Mouse (Mus musculus): ENCODE measurements around the gene Pcdh15. TPM values are rescaled to one million over a fixed set of nuclear protein-coding genes. Genes with fewer than 3 reads are reported as not detected.

Gene Pcdh15
- polyA plus RNA-seq, 1 experiment from 2014 or later: 1.9 TPM

- Histone ChIP-seq H3K36me3 (ENCODE audit: control insufficient read depth, insufficient read depth, low read length) (no peaks in the 10 kb centered on the region), H3K27me3 (replicated peaks; ENCODE audit: control insufficient read depth, insufficient read depth, low read length) (no peaks in the 10 kb centered on the region), H3K4me2 (ENCODE audit: low read length) (no peak overlapping the region), H3K9ac (ENCODE audit: low read length) (no peak overlapping the region), H3K4me3 (ENCODE audit: low read depth, low read length) (no peak overlapping the region), H3K27ac (ENCODE audit: low read depth, low read length) (no peak overlapping the region), H3K9me3 (replicated peaks; ENCODE audit: control insufficient read depth, low read length) (no peaks in the 10 kb centered on the region), H3K4me1 (ENCODE audit: control insufficient read depth, insufficient read depth, low read length) (no peaks in the 10 kb centered on the region)
- no peak for ATAC-seq
- no peak for DNase-seq (ENCODE audit: low spot score)
- 86% methylated on average over 3 of the region's 3 CpGs for WGBS
Measured at GRCm38 (mm10) chr10:74130805-74131204, 1031.7 kb downstream of the Pcdh15 start.

DNA sequence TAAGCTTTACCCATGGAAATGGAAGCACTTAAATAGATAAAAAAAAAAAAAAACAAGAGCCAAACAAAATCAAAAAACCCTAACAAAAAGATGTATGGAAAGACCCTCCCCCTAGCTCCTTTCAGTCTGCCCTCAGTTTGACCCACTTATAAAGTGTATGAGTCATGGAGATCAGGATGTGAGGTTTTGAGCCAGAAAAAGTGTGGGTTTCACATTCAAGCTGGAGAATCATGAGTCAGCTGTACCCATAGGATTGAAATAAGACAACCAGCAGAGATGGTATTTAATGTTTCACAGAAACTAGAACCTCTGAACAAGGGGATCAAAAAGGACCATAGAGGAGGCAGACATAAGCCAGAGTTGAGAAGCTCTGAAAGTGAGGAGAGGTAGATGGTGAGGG, 1048.8 kb downstream of the Pcdh15 start:
- Histone ChIP-seq H3K4me3 (ENCODE audit: low read depth, low read length) (no peak overlapping the region), H3K27me3 (replicated peaks; ENCODE audit: control insufficient read depth, insufficient read depth, low read length) (no peaks in the 10 kb centered on the region), H3K9ac (ENCODE audit: low read length) (no peak overlapping the region), H3K36me3 (ENCODE audit: control insufficient read depth, insufficient read depth, low read length) (no peaks in the 10 kb centered on the region), H3K4me2 (ENCODE audit: low read length) (no peak overlapping the region), H3K9me3 (replicated peaks; ENCODE audit: control insufficient read depth, low read length) (no peaks in the 10 kb centered on the region), H3K27ac (ENCODE audit: low read depth, low read length) (no peak overlapping the region), H3K4me1 (ENCODE audit: control insufficient read depth, insufficient read depth, low read length) (no peaks in the 10 kb centered on the region)
- ATAC-seq (no peak), DNase-seq (ENCODE audit: low spot score) (no peak)

DNA sequence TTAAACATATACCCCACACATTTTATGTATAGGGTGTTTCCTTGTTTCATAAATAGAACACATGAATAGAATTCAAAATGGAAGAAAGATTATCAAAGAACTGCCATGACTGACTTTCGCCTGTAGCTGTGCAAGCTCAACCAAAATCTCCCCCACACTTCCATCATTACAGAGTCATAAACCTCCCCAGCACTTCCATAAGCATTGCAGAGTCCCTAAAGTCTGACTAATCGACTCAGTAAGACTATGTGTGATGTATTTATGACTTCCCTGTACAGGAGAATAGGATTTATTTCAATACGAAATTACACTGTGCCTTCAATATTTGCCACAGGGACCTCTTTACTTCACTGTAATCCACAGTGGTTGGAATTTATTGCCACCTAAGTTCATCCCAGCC, 1082.8 kb downstream of the Pcdh15 start:
- Histone ChIP-seq H3K27me3 (replicated peaks; ENCODE audit: control insufficient read depth, insufficient read depth, low read length) (no peaks in the 10 kb centered on the region), H3K9ac (ENCODE audit: low read length) (no peak overlapping the region), H3K9me3 (replicated peaks; ENCODE audit: control insufficient read depth, low read length) (no peaks in the 10 kb centered on the region), H3K36me3 (ENCODE audit: control insufficient read depth, insufficient read depth, low read length) (no peaks in the 10 kb centered on the region), H3K4me2 (ENCODE audit: low read length) (no peak overlapping the region), H3K27ac (ENCODE audit: low read depth, low read length) (no peak overlapping the region), H3K4me3 (ENCODE audit: low read depth, low read length) (no peak overlapping the region), H3K4me1 (ENCODE audit: control insufficient read depth, insufficient read depth, low read length) (no peaks in the 10 kb centered on the region)
- DNase-seq (ENCODE audit: low spot score) (no peak), ATAC-seq (no peak)
- 75% methylated on average over 3 of the region's 3 CpGs for WGBS

- DNase-seq (ENCODE audit: low spot score) (peak; percentile 76), ATAC-seq (peak; percentile 73)
- Histone ChIP-seq H3K9me3 (replicated peaks; ENCODE audit: control insufficient read depth, low read length) (no peaks in the 10 kb centered on the region), H3K27ac (ENCODE audit: low read depth, low read length) (no peak overlapping the region), H3K4me2 (ENCODE audit: low read length) (no peak overlapping the region), H3K36me3 (ENCODE audit: control insufficient read depth, insufficient read depth, low read length) (no peaks in the 10 kb centered on the region), H3K4me3 (ENCODE audit: low read depth, low read length) (no peak overlapping the region), H3K4me1 (ENCODE audit: control insufficient read depth, insufficient read depth, low read length) (no peaks in the 10 kb centered on the region), H3K27me3 (replicated peaks; ENCODE audit: control insufficient read depth, insufficient read depth, low read length) (no peaks in the 10 kb centered on the region), H3K9ac (ENCODE audit: low read length) (no peak overlapping the region)
Measured at GRCm38 (mm10) chr10:74203650-74204049, 1104.5 kb downstream of the Pcdh15 start.

- Histone ChIP-seq H3K27ac (ENCODE audit: low read depth, low read length) (no peak overlapping the region), H3K4me2 (ENCODE audit: low read length) (no peak overlapping the region), H3K27me3 (replicated peaks; ENCODE audit: control insufficient read depth, insufficient read depth, low read length) (no peaks in the 10 kb centered on the region), H3K36me3 (ENCODE audit: control insufficient read depth, insufficient read depth, low read length) (no peaks in the 10 kb centered on the region), H3K4me3 (ENCODE audit: low read depth, low read length) (no peak overlapping the region), H3K4me1 (ENCODE audit: control insufficient read depth, insufficient read depth, low read length) (no peaks in the 10 kb centered on the region), H3K9ac (ENCODE audit: low read length) (no peak overlapping the region), H3K9me3 (replicated peaks; ENCODE audit: control insufficient read depth, low read length) (no peaks in the 10 kb centered on the region)
- WGBS: 58% methylated on average over 1 of the region's 1 CpGs
- ATAC-seq (no peak), DNase-seq (ENCODE audit: low spot score) (no peak)
Measured at GRCm38 (mm10) chr10:74217268-74217667, 1118.1 kb downstream of the Pcdh15 start.

DNA sequence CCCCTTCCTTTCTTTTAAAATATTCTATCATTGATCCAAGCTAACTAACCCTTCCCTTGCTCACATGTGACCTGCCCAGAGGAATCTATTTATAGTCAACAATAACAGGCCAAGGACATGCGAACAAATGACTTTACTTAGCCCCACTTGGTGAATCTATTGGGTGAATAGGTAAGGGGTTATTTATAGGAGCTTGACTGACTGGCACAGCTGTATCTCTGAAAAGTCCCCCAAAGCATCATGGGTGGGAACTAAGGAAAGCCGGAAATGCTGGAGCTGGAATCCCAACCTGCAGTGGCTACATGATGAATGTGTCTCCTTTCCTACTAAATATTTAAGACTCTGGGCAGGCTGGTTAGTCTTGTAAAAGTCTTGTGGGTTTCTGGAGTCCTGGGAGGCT, 1121.3 kb downstream of the Pcdh15 start:
- no peak overlapping the region for H3K9ac ChIP-seq (ENCODE audit: low read length)
- ATAC-seq (no peak), DNase-seq (ENCODE audit: low spot score) (no peak)
- no peak overlapping the region for H3K4me3 ChIP-seq (ENCODE audit: low read depth, low read length)
- no peaks in the 10 kb centered on the region for H3K4me1 ChIP-seq (ENCODE audit: control insufficient read depth, insufficient read depth, low read length)
- H3K4me2 ChIP-seq (ENCODE audit: low read length): no peak overlapping the region
- H3K36me3 ChIP-seq (ENCODE audit: control insufficient read depth, insufficient read depth, low read length): no peaks in the 10 kb centered on the region
- H3K27me3 ChIP-seq (replicated peaks; ENCODE audit: control insufficient read depth, insufficient read depth, low read length): no peaks in the 10 kb centered on the region
- H3K9me3 ChIP-seq (replicated peaks; ENCODE audit: control insufficient read depth, low read length): no peaks in the 10 kb centered on the region
- H3K27ac ChIP-seq (ENCODE audit: low read depth, low read length): no peak overlapping the region
- WGBS: 90% methylated on average over 2 of the region's 2 CpGs

DNA sequence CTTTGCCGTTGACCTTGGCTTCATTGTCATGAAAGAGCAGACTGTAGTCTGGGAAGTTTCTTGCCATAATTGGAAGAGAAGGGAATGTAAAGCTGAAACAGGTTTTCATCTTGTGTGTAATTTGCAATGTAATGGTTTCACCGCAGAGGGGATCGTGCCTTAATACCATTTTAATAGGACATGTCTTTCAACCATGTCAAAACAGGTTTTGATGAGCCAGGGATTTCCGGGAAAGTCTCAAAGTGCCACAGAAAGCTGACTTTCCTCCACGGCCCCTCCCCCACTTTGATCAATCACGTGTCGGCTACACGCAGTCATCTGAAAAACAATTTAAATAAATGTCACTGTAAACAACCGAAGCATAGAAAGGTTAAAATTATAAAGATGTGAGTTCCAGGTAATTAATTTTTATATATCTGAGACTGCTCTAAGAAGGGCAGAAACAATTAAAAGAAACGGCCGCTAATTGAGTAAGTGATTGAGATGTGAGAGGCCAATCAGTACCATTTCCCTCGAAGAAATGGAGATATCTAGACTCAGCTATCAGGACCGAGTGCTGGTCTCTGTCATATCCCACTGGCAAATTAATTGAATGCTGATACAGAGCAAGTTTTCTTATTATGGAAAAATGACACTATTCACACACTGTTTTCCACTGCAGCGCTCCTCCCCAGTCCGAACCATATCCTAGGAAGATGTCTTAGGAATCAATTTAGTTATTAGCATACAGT, 1158.7 kb downstream of the Pcdh15 start:
- ATAC-seq (peak; percentile 61; the same call in 1 of the 2 replicates), DNase-seq (ENCODE audit: low spot score) (peak; percentile 44)
- WGBS: 69% methylated on average over 15 of the region's 15 CpGs

DNA sequence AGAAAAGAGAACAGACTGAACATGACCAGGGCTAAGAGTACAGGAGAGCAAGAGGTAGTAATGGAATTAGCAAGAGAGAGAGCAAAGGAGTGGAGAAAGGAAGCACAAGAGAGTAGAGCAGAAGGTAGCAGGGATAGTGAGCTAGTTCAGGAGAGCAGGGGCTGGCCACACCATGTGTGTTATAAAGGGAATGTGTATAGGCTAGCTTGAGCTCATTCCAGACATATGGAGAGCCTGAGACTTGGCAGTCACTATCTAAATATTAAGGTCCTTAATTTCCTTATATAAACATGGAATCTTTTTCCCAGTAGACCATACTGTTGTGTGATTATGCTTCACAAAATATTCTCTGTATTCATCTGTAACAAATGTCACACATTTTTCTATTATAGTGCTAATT, 1159.5 kb downstream of the Pcdh15 start:
- Histone ChIP-seq H3K9ac (ENCODE audit: low read length) (no peak overlapping the region), H3K27me3 (replicated peaks; ENCODE audit: control insufficient read depth, insufficient read depth, low read length) (no peaks in the 10 kb centered on the region), H3K27ac (ENCODE audit: low read depth, low read length) (no peak overlapping the region), H3K36me3 (ENCODE audit: control insufficient read depth, insufficient read depth, low read length) (no peaks in the 10 kb centered on the region), H3K4me2 (ENCODE audit: low read length) (no peak overlapping the region), H3K4me1 (ENCODE audit: control insufficient read depth, insufficient read depth, low read length) (no peaks in the 10 kb centered on the region), H3K4me3 (ENCODE audit: low read depth, low read length) (no peak overlapping the region), H3K9me3 (replicated peaks; ENCODE audit: control insufficient read depth, low read length) (no peaks in the 10 kb centered on the region)
- DNase-seq (ENCODE audit: low spot score): no peak
- no peak for ATAC-seq

More for the DNA sequence above, 1158.7 kb downstream of the Pcdh15 start:
- no peaks in the 10 kb centered on the region for H3K36me3 ChIP-seq (ENCODE audit: control insufficient read depth, insufficient read depth, low read length)
- H3K9ac ChIP-seq (ENCODE audit: low read length): no peak overlapping the region
- no peaks in the 10 kb centered on the region for H3K4me1 ChIP-seq (ENCODE audit: control insufficient read depth, insufficient read depth, low read length)
- H3K4me2 ChIP-seq (ENCODE audit: low read length): no peak overlapping the region
- no peaks in the 10 kb centered on the region for H3K9me3 ChIP-seq (replicated peaks; ENCODE audit: control insufficient read depth, low read length)
- no peak overlapping the region for H3K4me3 ChIP-seq (ENCODE audit: low read depth, low read length)
- H3K27me3 ChIP-seq (replicated peaks; ENCODE audit: control insufficient read depth, insufficient read depth, low read length): no peaks in the 10 kb centered on the region
- no peak overlapping the region for H3K27ac ChIP-seq (ENCODE audit: low read depth, low read length)

GRCm38 (mm10) chr10:74269637-74270269, 1170.6 kb downstream of the Pcdh15 start:
- WGBS: 69% methylated on average over 6 of the region's 6 CpGs
- ATAC-seq: no peak

More at GRCm38 (mm10) chr10:74269637-74270269, 1170.6 kb downstream of the Pcdh15 start:
- Histone ChIP-seq H3K4me1 (ENCODE audit: control insufficient read depth, insufficient read depth, low read length) (no peaks in the 10 kb centered on the region), H3K27me3 (replicated peaks; ENCODE audit: control insufficient read depth, insufficient read depth, low read length) (no peaks in the 10 kb centered on the region), H3K4me2 (ENCODE audit: low read length) (no peak overlapping the region), H3K9ac (ENCODE audit: low read length) (no peak overlapping the region), H3K9me3 (replicated peaks; ENCODE audit: control insufficient read depth, low read length) (no peaks in the 10 kb centered on the region), H3K4me3 (ENCODE audit: low read depth, low read length) (no peak overlapping the region), H3K27ac (ENCODE audit: low read depth, low read length) (no peak overlapping the region), H3K36me3 (ENCODE audit: control insufficient read depth, insufficient read depth, low read length) (no peaks in the 10 kb centered on the region)
- peak; percentile 49 for DNase-seq (ENCODE audit: low spot score)
